Mouse (Mus musculus) urinary bladder, postnatal 25 days (tissue): ENCODE results near the gene Ddx5.
"Not testable (repeated sequence)": the region's sequence is repeated elsewhere in the genome, so short reads cannot be mapped to it uniquely, and the experiment has no call there.

Source experiments
- DNase-seq: peaks from one replicate; pipeline ENCODE4 v3.0.0; 2022; ENCODE audit warnings: low spot score

Gene Ddx5

DNA sequence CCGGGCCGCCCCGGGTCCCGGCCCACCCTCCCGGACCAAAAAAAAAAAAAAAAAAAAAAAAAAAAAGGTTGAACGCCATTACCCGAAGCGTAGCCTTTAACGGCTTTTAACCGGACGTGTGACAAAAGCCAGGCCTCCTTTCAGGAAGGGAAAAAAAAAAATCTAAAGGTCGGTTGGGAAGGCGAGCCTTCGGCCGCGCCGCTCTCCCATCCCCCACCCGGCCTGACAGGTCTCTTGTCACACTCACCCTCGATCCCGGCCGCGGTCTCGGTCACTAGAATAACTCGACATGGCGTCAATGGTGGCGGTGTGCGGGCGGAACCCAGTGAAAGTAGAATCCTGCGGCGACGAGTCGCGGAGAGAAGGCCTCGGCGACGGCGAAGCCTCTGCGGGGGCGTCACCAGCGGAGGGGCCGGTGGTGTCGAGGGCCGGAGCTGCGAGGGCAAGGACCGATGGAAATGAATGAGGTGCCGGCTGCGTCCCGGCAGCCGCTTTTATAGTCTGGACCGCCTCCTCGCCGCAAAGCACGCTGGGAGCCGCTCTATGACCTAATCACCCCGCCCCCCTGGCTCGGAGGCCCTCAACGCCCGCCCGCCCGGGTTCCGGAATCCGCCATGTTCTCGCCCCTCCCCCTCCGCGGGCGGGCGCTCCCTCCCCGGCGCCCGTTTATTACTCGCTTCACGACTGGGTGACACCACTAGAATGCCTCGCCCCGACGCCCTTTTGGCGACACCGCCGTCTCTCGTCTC lies 785 bp downstream of the Ddx5 start:
- DNase-seq, result peak; percentile 99

DNA sequence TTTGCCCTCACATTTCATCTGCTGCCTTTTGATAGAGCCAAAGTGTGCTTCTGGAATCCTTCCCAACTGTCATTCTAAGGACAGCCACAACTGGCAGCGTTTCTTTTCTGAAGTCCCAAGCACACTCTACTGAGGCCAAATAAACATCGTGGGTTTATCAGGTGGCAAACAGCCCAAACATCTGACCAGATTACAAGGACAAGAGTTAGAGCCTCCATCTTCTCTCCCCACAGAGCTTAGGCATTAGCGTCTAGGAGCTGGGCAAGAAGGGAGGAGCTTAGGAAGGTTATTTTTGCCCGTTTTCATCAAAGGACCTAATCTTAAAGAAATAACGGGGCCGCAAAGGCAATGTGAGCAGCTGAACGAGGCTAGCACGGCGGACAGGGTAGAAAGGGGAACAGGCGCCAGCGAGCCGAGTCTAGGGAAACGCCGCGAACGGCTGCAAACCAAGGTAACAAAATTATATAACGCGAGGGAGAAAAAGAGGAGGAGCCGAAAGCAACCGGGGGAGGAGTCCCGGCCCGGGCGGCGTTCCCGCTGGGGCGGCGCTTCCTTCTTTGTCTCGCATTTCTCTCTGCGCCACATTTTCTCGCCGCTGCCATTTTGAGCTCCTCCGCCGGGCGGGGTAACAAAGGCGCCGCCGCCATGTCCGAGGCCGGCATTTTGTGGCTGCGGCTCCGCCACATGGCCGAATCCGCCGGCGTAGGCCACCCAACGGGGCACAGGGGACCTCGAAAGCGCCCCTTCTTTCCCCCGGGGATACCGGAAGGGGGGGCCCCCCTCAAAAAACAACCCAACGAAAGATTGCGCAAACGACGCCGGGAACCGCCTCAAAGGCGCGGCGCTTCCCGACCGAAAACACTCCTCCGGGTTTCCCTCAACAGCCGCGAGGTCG lies 1.6 kb downstream of the Ddx5 start:
- DNase-seq, result peak; percentile 81

DNA sequence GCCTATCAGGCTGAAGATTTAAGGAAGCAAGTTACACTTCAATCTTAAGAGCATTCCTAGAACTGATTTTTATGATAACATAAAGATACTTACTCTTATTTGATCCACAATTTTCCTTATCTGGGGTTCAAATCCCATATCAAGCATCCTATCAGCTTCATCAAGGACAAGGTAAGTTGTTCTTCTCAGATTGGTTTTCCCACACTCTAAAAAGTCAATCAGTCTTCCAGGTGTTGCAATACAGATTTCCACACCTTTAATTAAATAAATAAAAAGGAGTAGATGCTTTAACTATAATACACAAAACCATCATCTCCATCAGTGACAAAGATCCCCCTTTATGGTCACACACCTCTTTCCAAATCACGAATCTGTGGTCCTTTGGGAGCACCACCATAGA lies 3.9 kb downstream of the Ddx5 start:
- no peak for DNase-seq

DNA sequence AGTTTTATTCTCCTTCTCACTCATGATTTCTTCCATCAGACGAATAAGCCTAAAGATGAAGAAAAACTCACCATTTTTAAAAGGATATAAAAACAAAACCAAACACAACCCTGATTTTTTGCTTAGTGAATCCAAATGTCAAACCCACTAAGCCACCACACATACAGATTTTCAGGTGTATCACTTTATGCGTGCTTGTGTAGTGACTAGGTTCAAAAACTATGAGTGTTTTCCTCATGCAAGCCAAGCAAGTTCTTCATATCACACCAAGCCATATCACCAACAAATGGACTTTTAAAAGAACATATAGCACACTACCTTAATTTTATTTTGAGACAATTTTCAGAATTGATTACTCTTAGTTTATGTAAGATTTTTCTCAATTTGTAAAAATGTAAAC lies 4.5 kb downstream of the Ddx5 start:
- no peak for DNase-seq

DNA sequence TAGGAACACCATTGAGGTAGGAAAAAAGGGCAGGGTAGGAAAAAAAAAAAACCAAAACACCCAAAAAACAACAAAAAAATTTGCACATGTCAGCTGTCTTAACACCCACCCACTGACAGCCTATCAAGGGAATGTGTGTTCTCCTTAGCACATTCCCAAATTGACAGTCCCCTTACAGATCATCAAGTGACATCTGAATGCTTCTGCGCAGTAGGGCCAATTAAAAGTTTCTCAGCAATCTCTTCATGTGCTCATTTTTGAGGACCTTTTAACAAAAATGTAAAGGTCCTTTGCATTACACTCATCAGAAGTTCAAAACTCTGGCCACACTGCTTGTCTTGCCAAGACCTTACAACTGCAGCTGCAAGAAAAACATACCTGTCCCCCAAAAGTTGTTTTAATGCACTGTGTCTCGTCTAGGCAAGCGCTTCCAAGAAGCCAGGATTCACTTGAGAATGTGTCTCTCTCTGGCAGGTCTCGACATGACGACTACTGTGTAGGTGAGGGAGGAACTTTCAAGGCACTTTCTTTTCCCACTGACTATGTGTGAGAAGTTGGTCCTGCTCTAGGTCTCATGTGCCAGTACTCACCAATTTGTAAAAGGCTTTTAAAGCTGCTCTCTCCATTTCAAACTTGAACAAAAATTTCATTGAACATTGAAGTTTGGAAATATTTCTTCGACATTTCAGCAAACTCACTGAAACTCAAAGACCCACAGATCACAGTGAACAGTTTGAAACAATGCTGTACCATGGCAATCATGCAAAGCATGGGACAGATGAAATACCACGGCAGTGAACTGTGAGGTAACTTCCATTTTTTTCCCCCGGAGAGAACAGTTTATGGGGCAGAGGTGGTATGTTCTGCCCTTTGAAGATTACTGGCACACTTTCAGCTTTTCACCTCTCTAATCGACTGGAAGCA lies 5.9 kb downstream of the Ddx5 start:
- no peak for DNase-seq

DNA sequence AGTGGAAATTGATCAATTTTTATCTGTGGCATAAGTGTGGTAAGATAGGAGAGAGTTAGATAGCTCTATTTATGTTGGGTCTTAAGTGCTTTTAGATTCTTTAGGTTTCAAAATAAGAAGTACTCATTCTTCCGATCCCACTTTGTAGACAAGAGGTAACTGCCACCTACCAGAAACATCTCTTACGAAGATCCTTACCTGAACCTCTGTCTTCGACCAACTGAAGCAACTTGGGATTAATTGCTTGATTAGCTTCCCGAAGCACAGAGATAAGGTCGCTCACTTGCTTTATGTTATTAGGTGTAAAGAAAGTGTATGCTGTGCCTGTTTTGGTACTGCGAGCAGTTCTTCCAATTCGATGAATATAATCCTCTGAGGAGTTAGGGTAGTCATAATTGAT lies 6.7 kb downstream of the Ddx5 start:
- DNase-seq, result not testable (repeated sequence)

DNA sequence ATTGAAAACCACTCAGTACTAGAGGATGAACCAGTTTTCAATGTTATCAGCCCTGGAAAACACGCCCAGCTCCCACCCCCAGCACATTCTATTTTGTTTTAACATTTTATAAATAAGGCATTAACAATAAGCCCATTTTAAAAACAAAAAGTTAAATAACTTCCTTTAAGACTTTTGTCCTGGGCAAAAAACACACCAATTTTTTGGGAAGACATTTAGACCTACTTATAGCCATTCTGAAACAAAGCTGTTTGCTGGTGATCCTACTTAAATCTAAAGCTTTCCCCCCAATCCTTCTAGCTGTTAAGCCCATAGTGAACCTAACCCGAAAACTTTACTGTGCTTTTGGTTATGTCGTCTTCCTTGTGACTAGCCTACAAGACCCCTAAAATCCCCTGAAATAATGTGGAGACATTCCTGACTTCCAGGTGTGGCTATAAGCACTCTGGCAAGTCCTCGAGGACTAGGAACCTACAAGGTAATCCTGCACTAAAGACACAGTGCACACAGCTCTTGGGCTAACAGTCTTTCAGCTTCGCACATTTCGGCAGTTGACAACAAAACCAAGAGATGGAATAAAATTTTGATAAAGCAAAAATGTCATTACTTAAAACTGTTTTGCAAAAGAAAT lies 8.3 kb downstream of the Ddx5 start:
- DNase-seq, result no peak

DNA sequence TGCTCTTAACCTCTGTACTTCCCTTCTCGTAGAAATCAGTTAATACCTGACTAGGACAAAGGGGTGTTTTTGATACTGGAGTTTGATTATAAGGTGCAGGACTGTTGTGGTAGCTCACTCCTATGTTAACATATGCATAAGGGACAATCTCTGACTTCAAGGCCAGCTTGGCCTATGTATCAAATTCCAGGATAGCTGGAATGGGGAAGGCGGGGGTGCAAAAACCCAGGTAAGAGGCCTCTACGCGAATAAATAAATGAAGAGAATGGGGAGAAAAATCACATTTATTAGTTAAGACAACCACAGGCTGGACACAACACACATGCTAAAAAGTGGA lies 8.9 kb downstream of the Ddx5 start:
- no peak for DNase-seq

DNA sequence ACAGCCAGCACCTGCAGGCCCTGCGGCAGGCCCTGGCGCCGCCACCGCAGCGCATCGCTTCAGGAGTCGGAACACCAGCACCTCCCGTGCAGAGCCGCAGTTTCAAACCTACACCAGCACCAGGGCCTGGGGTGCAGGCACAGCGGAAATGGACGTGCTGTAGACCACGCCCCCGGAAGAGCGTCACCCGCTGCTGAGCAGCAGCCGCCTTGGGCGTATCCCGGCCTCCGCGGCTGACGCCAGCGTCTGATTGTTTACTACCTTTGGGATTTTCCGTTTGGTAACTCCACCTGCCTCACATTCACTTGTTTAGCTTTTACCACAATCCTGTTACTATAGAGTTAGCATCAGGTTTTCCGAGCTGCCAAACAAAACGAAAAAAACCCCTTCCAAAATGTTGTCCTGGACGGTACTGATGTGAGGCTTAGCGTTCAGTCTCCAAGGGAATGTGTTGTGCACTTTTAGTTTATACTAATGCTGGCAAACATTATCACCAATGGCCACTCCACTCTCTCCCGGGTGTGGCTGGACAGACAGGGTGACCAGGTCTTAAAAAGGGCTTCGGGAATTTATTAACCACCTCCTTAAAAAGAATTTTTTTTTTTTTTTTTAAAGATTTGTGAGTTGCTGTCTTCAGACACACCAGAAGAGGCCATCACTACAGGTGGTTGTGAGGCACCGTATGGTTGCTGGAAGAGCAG lies 9.4 kb downstream of the Ddx5 start, which contains the start of gene Polg2:
TSS of gene Polg2 (minus strand) at position 150 of the 701 bp plus-strand sequence.
- peak; percentile 88 for DNase-seq

DNA sequence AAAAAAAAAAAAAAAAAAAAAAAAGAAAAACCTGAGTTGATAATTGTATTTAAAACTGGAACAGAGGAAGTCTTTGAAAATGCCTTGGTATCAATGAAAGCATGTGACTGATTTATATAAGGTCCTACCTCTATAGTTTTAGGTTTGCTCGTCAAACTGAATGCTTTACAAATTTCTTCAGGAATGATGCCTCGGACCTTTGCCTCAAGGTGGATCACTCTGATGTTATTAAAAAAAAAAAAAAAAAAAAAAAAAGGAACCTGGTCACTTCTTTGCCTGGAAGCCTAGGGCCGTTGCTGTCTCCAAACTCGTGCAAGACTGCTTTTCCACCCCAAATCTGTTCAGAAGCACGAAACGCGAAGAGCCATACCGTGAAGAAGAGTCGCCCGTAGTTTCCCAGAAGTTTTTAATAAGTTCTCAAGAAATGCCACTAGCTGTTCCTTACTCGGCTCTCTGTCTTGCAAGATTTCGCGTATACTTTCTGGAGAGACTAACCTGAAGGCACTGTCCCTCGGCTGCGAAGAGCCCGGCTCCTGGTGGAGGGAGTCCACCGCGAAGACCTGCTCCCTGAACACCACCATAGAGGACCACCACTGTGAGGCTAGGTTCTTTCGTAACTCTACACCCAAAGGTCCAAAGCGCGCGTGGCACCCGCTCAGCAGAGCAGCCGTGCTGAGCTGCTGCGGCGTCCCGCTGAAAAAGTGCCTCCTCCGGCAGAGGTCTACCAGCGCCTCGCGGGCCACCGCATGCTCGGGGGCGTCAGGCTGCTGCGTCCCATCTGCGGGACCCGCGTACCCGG lies 10.2 kb downstream of the Ddx5 start:
- DNase-seq, result no peak

DNA sequence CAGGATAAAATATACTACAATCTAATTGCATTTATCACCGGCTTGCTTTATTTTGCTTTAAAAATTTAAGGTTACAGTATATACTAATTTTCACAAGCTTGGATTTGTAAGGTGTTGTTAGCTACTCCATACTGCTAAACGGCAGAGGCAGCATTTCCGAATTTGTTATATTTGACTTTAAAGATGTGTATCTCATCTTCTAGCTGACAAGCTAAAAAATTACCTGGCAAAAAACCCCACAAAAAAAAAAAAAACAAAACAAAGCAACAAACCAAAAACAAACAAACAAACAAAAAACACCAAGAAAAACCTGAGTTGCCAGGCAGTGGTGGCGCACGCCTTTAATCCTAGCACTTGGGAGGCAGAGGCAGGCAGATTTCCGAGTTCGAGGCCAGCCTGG lies 10.9 kb downstream of the Ddx5 start:
- DNase-seq, result no peak

DNA sequence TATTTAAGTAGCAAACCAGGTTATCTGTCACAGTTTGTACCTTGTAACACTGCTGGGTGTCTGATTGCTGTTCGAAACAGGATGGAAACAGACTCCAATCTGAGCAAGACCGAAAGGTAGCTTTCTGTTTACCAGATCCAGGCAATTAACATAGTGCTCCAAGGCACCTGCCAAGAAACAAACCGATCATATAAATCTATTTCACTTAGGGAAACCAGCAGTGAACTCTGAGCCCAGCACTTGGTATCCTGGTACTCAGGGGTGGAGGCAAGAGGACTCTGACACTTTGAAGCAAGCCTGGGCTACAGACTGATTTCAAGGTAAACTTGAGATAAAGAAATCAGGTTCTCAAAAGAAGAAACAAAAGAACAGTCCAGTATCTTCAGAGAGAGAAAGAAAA lies 11.6 kb downstream of the Ddx5 start:
- no peak for DNase-seq

DNA sequence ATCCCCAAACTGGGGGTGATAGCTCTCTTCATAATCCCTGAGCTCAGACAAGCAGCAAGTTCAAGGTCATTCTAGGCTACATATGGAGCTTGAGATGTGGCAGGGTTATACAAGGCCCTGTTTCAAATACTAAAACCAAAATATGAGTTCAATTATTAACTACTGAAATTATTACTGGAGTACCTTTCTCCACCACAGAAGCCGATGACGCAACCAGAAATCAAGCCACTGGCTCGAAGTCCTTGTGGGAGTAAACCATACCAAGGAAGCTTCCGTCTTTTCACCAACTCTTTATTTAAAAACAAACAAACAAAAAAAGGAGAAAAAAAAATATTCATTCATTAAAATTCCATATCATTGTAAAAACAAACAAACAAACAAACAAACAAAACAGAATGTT lies 12.0 kb downstream of the Ddx5 start:
- no peak for DNase-seq

DNA sequence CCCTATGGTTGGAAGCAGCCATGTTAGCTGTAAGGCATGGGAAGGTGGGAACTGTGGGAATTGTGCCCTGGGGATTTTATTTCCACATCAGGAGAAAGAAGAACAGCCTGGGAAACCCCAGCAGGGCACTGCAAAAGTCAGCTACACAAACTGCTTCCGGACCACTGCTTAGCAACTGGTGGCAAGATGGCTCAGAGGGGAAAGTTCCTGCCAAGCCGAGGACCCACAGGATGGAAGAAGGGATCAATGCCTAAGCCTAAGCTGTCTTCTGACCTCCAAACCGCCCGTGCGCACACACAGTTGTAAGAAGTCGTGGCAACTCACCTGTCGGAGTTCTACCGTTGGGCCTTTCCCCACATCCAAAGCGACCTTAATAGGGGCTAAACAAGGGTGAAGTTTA lies 15.9 kb downstream of the Ddx5 start:
- no peak for DNase-seq

DNA sequence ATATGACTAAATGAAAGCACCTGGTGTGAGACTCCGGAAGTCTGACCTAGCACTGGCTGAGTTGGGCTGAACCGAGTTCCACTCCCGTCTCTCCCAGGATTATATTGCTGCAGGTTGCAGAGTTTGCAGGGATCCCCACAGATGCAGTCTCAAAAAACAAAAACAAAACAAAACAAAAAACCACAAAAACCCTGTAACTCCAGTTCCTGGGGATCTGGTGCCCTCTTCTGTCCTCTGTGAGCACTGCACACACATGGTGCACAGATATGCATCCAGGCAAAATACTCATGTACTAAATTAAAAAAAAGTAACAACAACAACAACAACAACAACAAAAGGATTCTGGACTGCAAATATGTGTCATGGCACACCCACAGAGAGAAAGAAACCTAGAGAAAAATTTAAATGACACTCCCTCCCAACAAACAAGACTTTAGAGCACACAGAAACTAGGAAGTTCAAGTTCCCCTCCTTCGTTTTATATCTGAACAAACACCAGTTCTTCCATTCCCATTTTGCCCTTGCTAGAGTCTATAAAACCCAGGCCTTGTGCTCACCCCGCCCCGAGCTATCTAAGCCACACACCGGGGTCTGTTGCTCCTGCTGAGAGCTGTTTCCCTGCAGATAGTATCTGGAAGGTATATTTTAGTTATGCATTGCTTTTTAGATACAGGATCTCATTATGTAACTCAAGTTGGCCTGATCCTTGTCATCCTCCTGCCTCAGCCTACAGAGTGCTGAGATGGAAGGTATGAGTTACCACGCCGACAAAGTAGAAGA lies 18.6 kb downstream of the Ddx5 start:
- no peak for DNase-seq

DNA sequence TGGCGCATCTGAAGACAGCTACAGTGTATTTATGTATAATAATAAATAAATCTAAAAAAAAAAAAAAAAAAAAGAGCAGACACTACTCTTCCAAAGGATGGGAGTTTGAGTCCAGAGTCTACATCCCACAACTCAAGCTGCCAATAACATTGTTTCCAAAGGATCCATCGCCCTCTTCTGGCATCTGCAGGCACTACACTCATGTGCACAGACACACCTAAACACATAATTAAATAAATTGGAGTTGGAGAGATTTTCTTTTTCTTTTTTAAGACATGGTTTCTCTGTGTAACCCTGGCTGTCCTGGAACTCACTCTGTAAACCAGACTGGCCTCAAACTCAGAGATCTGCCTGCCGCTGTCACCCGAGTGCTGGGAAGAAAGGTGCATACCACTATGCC lies 21.5 kb downstream of the Ddx5 start:
- no peak for DNase-seq

DNA sequence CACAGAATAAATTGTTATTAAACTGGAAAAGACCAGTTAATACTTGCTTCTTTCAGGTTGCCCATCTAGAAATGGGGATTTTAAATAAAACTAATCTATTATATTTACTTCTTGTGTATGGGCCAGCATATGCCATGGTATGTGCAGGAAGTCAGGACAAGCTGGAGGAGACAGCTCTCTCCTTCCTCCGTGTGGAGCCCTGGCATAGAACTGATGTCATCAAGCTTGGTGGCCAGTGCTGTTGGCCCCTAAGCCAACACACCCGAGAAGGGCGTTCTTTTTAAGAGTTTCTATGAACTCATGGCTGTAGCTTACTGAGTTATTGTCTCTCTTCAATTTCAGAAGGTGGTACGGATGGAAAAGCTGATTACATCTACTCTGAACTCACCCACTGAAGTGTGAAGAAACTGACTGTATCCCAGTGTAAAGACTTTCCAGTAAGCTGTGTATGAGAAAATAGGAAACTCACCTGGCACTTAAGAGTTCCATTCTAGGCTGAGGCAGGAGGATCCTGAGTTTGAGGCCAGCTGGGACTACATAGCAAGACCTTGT lies 22.3 kb downstream of the Ddx5 start:
- DNase-seq, result no peak

DNA sequence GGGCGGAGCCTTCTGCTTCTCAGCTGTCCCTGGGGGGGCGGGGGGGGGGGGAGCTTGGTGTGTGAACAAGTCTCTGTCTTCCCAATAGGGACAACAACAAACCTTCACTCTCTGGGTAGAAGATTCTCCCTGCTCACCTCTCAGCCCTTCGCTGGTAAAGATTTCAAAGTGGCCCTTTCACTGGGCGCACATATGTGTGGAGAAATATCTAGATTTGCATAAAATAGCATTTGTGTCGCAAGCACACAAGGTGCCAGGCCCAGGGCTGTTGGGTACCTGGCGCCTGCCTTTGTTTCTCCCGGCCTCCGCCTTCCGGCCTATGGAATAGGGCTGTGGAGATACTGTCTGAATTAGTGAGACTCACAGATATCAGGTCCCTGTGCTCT lies 26.2 kb downstream of the Ddx5 start:
- DNase-seq, result no peak

DNA sequence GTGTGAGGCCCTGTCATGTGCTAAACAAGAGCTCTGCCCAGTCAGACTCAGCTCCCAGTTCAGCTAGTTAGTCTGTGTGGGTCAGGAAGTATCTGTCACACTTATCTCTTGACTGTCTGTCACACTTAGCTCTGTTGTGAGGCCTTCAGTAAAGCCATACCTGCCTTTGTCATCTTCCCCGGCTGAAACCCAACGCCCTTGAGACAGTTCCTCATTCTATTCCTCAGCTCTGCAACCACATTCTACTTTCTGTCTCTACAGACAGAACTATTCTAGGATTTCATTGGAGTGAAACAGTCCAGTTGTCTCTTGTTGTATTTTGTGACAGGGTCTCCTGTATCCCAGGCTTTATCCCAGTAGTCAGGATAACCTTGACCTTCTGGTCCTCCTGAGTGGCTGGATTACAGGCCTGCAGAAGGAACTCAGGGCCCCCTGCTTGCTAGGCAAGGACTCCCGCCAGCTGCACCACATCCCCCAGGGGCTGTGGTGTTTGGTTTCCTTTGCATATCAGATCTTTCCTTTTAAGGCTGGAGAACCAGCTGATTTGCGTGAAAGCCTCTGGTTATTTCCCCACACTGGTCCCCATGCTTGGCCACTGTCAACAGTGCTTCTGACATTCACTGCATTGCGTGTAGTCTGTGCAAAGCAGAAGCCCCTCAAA lies 26.7 kb downstream of the Ddx5 start:
- DNase-seq, result no peak
